Mouse (Mus musculus) ES-Bruce4 (cell line): ENCODE measurements around the gene Foxs1.

Source experiments
- CTCF ChIP-seq: IDR thresholded peaks from one replicate; pipeline ENCODE4 v1.8.1; 2011; ENCODE audit warnings: low read depth, low read length
- POLR2A ChIP-seq: IDR thresholded peaks from one replicate; pipeline ENCODE4 v1.8.1; 2011; ENCODE audit warnings: low read length; ENCODE audit not compliant: insufficient read depth

DNA sequence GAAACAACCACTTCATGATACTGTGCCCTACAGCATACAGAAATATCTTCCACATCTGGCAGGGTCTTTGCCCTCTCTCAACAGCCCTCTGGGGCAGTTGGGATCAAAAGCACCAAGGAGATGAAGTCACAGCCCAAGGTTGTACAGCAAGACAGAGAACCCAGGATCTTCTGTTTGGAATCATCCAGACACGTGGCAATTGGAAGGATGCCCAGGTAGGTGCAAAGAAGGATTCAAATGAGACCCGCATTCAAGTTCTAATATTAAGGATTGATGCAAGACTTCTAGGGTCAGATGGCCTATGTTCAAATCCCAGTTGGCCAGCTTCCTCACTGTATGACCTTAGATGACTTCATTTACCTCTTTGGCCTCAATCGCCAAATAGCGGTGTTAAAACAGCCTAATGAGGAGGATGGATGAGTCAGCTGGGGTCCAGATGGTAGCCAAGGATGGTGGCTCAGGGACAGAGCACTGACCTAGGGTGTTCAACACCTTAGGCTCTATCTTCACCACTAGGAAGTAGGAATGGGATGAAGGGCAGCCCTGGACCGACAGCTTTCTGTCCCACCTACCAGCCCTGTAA, 15.5 kb upstream of the Foxs1 start:
- no peak for TF ChIP-seq CTCF
- no peak for TF ChIP-seq POLR2A
